Mouse (Mus musculus) gastrocnemius, adult 18-20 months (tissue): ENCODE measurements at regions not wholly inside any gene's neighbourhood (a gene's known extent, or its start where the extent isn't known, plus 50 kb on each side); places are given as distances from the start of the nearest gene placed in this dataset.
A peak's percentile ranks its signal among the peaks of the same experiment; 100 is the strongest.

ENCODE experiments used
- DNase-seq: peaks from one replicate; pipeline ENCODE4 v3.0.0; 2021; ENCODE audit warnings: low spot score

- no peak for DNase-seq
These were observed 168.6 kb downstream of the Gadd45g start for GRCm38 (mm10) chr13:52015066-52015465.

GRCm38 (mm10) chr13:52015496-52015895 is 169.0 kb downstream of the Gadd45g start:
- no peak for DNase-seq

GRCm38 (mm10) chr13:52017598-52018190 is 171.2 kb downstream of the Gadd45g start:
- DNase-seq: no peak

DNA sequence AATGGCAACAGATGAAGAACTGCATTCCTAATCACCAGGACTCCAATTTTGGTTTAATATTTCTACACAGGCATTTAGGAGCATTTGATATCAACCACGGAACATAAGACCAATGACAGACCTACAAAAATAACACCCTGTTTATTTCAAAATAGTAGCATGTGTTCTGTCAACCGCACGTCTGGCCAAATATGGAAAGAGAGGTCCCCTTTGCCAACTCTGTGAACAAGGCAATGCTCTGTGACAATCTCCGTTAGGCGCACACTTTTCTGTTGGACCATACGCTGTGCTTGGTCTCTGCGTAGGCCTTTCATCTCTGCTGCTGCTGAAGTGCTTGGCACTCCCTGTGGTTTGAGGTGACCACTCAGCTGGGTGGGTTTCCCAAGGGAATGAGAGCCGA is 173.2 kb downstream of the Gadd45g start:
- DNase-seq: no peak

DNA sequence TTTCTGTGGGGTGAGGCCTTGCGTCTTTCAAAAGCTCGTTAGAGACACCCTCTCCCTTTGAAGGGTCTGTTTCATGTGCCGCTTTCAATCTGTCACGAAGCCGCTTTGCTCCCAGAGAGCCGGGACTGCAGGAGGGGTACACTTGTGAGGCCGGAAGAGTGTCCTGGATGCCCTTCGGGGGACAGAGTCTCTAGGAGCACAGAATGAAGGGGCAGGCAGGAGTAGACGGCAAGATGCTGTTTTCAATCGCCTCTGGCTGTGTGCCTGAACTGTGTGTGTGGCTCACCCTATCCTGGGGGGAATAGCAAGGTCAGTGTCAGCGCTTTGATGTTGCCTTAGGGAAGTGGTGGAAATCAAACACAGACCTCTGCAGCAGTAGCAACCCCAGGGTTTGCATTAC is 174.7 kb downstream of the Gadd45g start:
- no peak for DNase-seq

DNA sequence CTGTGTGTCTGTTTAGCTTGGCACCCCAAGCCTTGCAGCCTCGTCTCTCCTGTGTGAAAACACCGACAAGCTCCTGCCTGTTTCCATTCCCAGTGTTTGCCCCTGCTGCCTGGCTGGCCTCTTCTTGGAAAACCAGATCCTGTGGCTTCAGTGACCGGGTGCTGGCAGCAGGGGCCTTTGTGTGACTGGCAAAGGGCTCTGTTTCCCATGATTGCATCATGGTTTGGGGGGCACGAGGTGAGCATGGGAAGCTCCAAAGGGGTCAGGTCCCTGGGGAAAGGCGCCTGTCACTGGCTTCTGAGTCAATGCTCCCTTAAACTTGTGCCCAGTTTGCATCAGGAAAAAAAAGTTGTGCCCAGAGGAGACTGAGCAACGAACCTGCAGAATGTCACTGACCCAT is 175.3 kb downstream of the Gadd45g start:
- DNase-seq: no peak

- DNase-seq: no peak
These were observed 176.1 kb downstream of the Gadd45g start for GRCm38 (mm10) chr13:52022529-52022928.

DNA sequence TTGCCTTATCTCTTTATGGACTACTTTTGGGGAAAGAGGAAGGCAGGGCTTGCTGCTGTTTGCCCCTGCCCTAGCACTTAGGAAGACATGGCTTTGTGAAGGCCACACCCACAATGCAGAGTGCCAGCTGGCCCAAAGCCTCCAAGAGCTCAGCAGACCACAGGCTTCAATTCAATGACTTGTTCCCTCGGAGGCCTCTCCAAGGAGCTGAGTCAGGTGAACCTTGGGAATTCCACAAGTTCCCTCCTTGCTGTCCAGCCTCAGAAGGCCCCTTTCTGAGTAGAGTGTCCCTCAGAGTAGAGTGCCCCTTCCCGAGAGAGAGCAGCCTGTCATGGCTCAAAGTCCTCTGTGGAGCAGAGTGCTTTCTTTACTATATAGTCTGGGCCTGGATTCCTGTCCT is 177.9 kb downstream of the Gadd45g start:
- peak; percentile 77 for DNase-seq

- peak; percentile 66 for DNase-seq
These were observed 178.5 kb downstream of the Gadd45g start for GRCm38 (mm10) chr13:52024832-52025481.

DNA sequence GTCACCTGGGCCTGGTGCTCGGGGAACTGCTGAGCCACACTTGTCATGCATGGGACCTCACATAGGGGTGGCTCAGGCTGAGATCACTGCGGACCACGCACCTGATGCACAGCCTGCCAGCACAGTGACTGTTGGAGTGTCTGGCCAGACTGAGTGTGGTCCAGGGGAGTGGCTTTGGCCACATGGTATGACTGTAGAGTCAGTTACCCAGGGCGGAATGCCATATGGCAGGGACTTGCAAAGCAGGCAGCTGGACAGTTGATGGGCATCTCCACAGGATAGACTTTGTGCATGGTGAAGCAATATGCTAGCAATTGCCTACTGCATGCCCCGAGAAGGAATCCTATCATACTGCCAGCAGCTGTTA is 179.0 kb downstream of the Gadd45g start:
- peak; percentile 73 for DNase-seq

- DNase-seq: no peak
These were observed 179.8 kb downstream of the Gadd45g start for GRCm38 (mm10) chr13:52026291-52026690.

- no peak for DNase-seq
These were observed 183.5 kb downstream of the Gadd45g start for GRCm38 (mm10) chr13:52029868-52030422.

DNA sequence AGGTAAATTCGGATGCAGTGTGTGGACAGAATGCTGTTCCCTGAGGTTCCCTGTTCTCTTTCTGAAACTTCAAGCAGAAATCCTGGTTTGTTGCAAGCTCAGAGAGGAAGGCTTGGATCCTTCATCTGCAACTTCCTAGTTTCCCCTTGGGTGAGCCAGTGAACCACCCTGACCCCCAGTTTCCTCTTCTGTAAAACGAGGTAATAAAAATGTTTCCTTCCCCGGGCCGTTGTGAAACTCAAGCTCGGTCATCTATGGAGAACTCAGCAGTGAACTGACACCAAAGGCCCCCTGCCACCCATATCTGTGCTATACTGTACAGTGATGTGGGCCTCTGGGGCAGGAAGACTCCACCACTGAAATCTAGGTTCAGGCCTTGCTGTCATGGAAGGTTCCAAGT is 185.0 kb downstream of the Gadd45g start:
- no peak for DNase-seq

DNA sequence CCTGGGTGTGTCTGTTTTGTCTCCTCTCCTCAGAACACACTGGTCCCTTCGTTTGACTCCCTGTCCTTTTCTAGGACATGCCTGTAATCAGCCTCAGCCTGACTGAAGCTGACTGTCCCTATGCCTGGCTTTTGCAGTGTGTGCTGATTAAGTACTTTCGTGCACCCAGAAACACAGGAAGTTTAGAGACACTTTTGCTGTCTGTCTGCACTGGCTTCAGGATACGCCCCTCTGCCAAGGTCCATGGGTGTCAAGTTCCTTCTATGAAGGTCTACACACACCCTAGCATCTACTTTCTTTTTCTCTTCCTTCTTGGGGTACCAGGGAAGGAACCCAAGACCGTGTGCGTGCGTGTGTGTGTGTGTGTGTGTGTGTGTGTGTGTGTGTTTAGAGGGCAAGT is 189.3 kb downstream of the Gadd45g start:
- no peak for DNase-seq

DNA sequence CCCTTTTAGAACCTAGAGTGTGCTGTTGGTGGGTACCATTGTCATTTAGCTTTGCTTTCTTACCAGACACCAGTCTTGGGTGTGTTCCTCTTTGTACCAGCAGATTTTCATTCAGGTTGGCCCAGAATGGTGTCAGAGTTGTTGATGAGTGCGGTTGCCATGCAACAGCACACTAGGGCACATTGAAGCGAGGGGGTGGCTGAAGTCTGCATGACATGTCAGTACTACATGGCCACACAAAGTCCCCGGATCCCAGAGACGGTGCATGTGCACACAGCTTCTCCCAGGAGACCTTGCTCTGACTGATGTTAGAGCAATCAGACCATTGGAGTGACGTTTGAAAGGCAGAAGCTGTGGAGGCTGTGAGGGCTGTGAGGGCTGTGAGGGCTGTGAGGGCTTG is 189.9 kb downstream of the Gadd45g start:
- DNase-seq: no peak

- no peak for DNase-seq
These were observed 190.7 kb downstream of the Gadd45g start for GRCm38 (mm10) chr13:52037218-52037617.

DNA sequence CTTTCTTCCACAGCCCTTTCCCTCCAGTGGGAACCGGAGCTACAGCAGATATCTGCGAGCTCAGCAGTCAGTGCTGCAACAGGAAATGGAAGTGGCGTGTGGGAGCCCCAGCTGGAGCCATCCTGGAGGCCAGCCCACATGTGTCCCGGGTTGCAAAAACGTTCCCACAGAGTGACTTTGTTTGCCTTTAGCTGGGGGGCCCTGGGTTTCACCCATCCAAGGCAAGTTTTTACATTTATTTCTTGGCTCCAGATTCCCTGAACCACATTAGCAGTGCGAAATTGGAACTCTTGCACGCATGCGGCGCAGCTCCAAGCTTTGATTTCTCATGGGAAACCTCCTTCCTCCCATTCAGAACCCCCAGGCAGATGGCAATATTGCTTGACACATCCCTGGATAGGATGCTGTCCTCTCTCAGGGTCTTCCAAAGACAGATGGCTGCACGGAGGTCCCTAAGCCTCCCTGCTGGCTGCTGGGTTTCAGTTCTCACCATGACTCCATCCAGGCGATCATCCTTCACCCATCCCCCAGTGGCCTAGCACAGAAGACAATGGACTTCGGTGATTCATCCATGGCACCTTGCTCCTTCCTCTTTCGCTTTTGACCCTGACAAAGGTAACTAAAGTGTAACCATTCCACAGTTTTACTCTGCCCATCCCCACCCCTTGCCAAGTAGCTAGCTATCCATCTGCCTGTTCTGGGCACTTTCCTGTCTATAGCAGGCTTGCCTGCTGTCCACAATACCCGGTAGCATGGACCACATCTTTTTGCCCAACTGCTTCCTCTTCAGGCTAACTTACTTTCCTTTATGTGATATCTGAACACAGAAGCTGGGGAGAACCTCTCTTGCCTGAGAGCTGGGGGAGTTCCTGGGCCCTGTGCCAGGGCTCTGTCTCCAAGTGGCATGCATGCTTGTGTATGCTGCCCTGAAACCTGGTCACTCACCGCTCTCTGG is 195.3 kb downstream of the Gadd45g start:
- DNase-seq: peak; percentile 59

DNA sequence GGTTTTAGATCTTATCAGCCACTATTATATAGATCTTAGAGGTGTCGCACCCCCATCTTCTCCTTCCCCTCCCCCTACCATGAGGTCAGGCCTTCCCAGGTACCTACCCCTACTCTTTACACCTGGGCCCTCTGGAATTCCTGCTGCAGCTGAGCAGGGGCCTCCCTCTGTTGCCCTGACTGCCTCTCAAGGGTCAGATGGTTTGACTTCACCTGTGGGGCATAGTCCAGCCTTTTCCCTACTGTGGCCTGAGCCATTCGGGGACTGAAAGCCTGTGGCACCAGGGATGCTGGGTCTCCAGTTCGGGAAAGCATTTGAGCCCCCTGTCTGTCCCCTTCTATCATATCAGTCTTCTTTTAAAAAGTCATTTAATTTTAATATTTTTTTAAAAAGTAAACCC is 196.4 kb downstream of the Gadd45g start:
- DNase-seq: no peak

GRCm38 (mm10) chr13:52043916-52044315 is 197.4 kb downstream of the Gadd45g start:
- DNase-seq: no peak

DNA sequence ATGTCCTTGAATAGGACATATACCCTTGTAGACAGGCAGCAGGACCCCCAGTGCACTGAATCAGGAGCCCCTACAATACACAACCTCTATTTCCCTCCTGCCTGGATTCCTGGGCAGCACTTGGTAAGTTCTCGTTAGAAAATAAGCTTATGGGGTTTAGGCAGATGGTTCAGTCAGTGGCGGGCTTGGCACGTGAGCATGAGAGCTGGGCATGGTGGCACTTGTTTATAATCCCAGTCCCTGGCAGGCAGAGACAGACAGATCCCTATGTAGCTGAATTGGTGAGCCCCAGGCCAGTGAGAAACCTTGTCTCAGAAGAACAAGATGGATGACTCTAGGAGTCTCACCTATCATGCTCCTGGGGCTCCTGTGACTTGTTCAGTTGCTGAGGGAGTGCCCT is 198.9 kb downstream of the Gadd45g start:
- no peak for DNase-seq

GRCm38 (mm10) chr13:52046020-52046419 is 199.5 kb downstream of the Gadd45g start:
- no peak for DNase-seq

GRCm38 (mm10) chr13:52046700-52047099 is 200.2 kb downstream of the Gadd45g start:
- DNase-seq: no peak
